Mouse (Mus musculus) embryonic facial prominence, embryonic 15.5 days (tissue): ENCODE measurements around the gene Brca2. TPM values are rescaled to one million over a fixed set of nuclear protein-coding genes. Genes with fewer than 3 reads are reported as not detected.

Experiments
- ATAC-seq: fragments of 200-750 bp; cut with Nextera tagmentation; 2 replicates; pipeline ENCODE4 v1.8.0; 2017; ENCODE audit warnings: low read depth, moderate TSS enrichment; ENCODE audit not compliant: insufficient number of reproducible peaks, low FRiP score, low TSS enrichment
- H3K27ac ChIP-seq: fragments of 300-500 bp; sonication (generic); replicated peaks from 2 replicates; pipeline ENCODE4 v1.5.1; 2015; ENCODE audit warnings: mild to moderate bottlenecking, inconsistent platforms
- H3K27me3 ChIP-seq: fragments of 300-500 bp; sonication (generic); 2 replicates; pipeline ENCODE4 v1.6.1; 2015; ENCODE audit warnings: inconsistent platforms
- H3K36me3 ChIP-seq: fragments of 300-500 bp; sonication (generic); 2 replicates; pipeline ENCODE4 v1.6.1; 2015; ENCODE audit warnings: mild to moderate bottlenecking, inconsistent platforms
- H3K4me1 ChIP-seq: fragments of 300-500 bp; sonication (generic); 2 replicates; pipeline ENCODE4 v1.6.1; 2015; ENCODE audit warnings: inconsistent platforms
- H3K4me2 ChIP-seq: fragments of 300-500 bp; sonication (generic); replicated peaks from 2 replicates; pipeline ENCODE4 v1.6.1; 2015; ENCODE audit warnings: mild to moderate bottlenecking, inconsistent platforms
- H3K4me3 ChIP-seq: fragments of 300-500 bp; sonication (generic); replicated peaks from 2 replicates; pipeline ENCODE4 v1.5.1; 2015; ENCODE audit warnings: mild to moderate bottlenecking, inconsistent platforms
- H3K9ac ChIP-seq: fragments of 300-500 bp; sonication (generic); 2 replicates; pipeline ENCODE4 v1.6.1; 2015; ENCODE audit warnings: inconsistent platforms
- H3K9me3 ChIP-seq: fragments of 300-500 bp; sonication (generic); replicated peaks from 2 replicates; pipeline ENCODE4 v1.6.1; 2016; ENCODE audit warnings: inconsistent platforms
- WGBS: fragments of 180-500 bp; shearing (Covaris S2); methylation state at CpG from one replicate; pipeline ENCODE4 v1.1.7; 2015; 5-methylcytosine and 5-hydroxymethylcytosine counted together
- polyA plus RNA-seq: library from polyadenylated mRNA; unstranded; fragments of >200 nt; fragmentation: Nextera tagmentation; extraction: Ambion mirVana; gene quantifications from 2 replicates; pipeline ENCODE4 v1.2.1, GENCODE M21; 2015

Brca2 gene
- polyA plus RNA-seq, 1 experiment from 2014 or later = 20.3 TPM

GRCm38 (mm10) chr5:150566226-150566625, 43.8 kb downstream of the Brca2 start:
- Histone ChIP-seq H3K27me3 (no peaks in the 10 kb centered on the region), H3K9me3 (no peaks in the 10 kb centered on the region), H3K27ac (no peak overlapping the region), H3K4me3 (no peak overlapping the region), H3K9ac (no peak overlapping the region), H3K36me3 (peaks cover 34% of the 10 kb centered on the region; the same call in 1 of the 2 replicates), H3K4me1 (no peaks in the 10 kb centered on the region), H3K4me2 (no peak overlapping the region)
- 70% methylated on average over 3 of the region's 3 CpGs for WGBS
- no peak for ATAC-seq

- no peak overlapping the region for H3K27ac ChIP-seq
- H3K9ac ChIP-seq = no peak overlapping the region
- no peaks in the 10 kb centered on the region for H3K4me1 ChIP-seq
- no peak overlapping the region for H3K4me2 ChIP-seq
- no peak overlapping the region for H3K4me3 ChIP-seq
- no peaks in the 10 kb centered on the region for H3K9me3 ChIP-seq
- ATAC-seq = no peak
- WGBS = 92% methylated on average over 5 of the region's 5 CpGs
- H3K36me3 ChIP-seq = peaks cover 34% of the 10 kb centered on the region; the same call in 1 of the 2 replicates
- no peaks in the 10 kb centered on the region for H3K27me3 ChIP-seq
Measured at GRCm38 (mm10) chr5:150566971-150567370, 44.5 kb downstream of the Brca2 start.

DNA sequence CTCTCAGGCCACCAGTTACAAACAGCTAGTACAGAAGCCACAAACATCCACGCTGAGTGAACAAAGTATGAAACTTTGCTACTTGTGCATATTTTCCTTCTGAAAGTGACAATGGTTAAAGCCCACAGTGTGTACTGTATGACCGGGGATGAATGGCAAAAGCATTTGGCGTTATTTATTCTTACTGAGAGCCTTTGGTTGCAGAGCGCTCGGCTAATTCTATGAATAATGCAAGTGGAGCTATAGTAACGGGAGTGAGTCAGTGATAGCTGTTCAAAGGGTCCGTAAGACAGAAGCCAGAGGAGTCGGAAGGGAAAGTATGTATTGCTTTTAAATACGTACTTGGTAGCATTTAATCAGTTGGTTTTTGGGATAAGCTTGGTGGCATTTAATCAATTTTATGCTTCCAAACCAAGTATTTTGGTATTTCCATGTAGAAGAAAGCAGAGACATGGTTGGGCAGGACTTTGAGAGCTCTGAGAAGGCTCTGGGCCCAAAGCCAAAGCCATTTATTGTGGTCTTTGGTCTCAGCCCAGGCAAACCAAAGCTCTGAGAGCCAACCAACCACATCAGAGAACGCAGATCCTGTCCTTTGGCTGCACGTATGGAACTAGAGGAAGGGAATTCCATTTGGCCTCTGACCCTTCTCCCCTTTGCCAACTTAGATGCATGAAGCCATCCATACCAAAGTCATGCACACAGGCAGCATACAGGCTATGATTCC, 48.2 kb downstream of the Brca2 start:
- Histone ChIP-seq H3K4me1 (no peaks in the 10 kb centered on the region), H3K9ac (no peak overlapping the region), H3K27me3 (no peaks in the 10 kb centered on the region), H3K4me2 (no peak overlapping the region), H3K36me3 (peaks cover 28% of the 10 kb centered on the region; the same call in 1 of the 2 replicates), H3K9me3 (no peaks in the 10 kb centered on the region), H3K4me3 (no peak overlapping the region), H3K27ac (no peak overlapping the region)
- ATAC-seq = no peak; the same call in 1 of the 2 replicates
- WGBS = 78% methylated on average over 11 of the region's 11 CpGs

DNA sequence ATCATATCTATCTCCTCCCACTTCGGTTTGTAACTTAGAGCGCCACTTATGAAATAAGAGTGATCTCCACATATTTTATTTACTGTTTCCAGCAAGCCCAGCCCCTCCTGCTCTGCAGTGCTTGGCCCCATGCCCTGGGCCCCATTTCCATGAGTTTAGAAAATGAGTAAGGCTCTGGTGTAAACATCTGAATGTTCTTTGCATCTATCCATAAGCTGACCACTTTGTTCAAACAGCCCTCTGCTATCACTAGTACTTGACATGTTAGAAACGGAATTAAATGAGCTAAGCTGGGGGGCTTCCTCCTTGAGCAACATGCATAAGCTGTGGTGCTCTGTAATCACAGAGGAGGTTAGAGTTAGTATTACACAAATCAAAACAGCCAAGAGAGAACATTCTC, 52.0 kb downstream of the Brca2 start:
- WGBS = 70% methylated on average over 3 of the region's 3 CpGs
- no peaks in the 10 kb centered on the region for H3K9me3 ChIP-seq
- H3K4me2 ChIP-seq = no peak overlapping the region
- no peak overlapping the region for H3K4me3 ChIP-seq
- no peak overlapping the region for H3K27ac ChIP-seq
- ATAC-seq = no peak
- H3K27me3 ChIP-seq = no peaks in the 10 kb centered on the region
- no peak overlapping the region for H3K9ac ChIP-seq
- no peaks in the 10 kb centered on the region for H3K4me1 ChIP-seq
- H3K36me3 ChIP-seq = peaks cover 9% of the 10 kb centered on the region; the same call in 1 of the 2 replicates

GRCm38 (mm10) chr5:150574885-150575284, 52.5 kb downstream of the Brca2 start:
- Histone ChIP-seq H3K36me3 (peaks cover 6% of the 10 kb centered on the region; the same call in 1 of the 2 replicates), H3K4me2 (no peak overlapping the region), H3K4me1 (no peaks in the 10 kb centered on the region), H3K9ac (no peak overlapping the region), H3K27me3 (no peaks in the 10 kb centered on the region), H3K9me3 (no peaks in the 10 kb centered on the region), H3K4me3 (no peak overlapping the region), H3K27ac (no peak overlapping the region)
- WGBS = 66% methylated on average over 5 of the region's 5 CpGs
- ATAC-seq = no peak

DNA sequence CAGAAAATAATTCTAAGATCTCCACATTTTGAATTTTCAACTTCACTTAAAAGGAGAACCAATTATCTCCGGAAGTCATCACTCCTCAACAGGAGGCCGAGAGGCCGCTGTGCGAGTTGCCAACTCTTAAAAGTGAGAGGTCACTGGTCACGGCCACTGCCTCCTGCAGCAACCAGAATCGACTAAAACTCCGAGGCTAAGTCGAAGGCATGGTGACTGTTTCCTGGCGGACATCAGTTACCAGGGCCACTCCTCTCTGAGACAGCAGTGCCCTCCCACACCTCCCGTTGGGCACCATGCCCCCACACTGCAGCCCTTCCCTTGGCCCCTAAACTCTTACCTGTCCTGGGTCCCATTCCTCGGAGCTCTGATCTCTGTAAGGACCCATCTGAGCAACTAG, 54.4 kb downstream of the Brca2 start:
- 84% methylated on average over 11 of the region's 11 CpGs for WGBS
- ATAC-seq = no peak
- Histone ChIP-seq H3K4me3 (no peak overlapping the region), H3K4me1 (no peaks in the 10 kb centered on the region), H3K9ac (no peak overlapping the region), H3K4me2 (no peak overlapping the region), H3K27ac (no peak overlapping the region), H3K27me3 (no peaks in the 10 kb centered on the region), H3K9me3 (no peaks in the 10 kb centered on the region), H3K36me3 (no peaks in the 10 kb centered on the region)

GRCm38 (mm10) chr5:150578613-150579171, 56.3 kb downstream of the Brca2 start:
- no peaks in the 10 kb centered on the region for H3K4me1 ChIP-seq
- H3K36me3 ChIP-seq = no peaks in the 10 kb centered on the region
- no peak overlapping the region for H3K4me3 ChIP-seq
- ATAC-seq = no peak
- H3K27ac ChIP-seq = no peak overlapping the region
- H3K9me3 ChIP-seq = no peaks in the 10 kb centered on the region
- H3K4me2 ChIP-seq = no peak overlapping the region
- no peaks in the 10 kb centered on the region for H3K27me3 ChIP-seq
- H3K9ac ChIP-seq = no peak overlapping the region
- WGBS = 46% methylated on average over 6 of the region's 6 CpGs

DNA sequence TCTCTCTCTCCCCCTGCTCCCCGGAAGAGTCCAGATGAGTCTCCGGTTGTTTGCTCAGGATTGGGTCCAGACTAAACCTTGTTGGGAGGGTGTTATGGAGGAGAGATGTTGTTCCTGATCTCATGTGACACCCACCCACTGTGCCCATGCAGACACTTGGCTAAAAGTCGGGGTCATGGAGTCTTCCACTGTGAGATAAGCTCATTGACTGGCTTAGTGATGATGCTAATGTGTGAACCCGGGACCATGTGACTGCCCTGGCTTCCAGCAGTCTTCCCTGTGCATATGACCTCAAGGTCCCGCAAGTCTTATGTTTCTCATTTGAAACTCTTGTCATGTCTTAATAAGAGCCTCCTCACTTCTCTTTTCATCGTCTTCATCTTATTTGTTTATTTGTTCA, 58.8 kb downstream of the Brca2 start:
- Histone ChIP-seq H3K9me3 (no peaks in the 10 kb centered on the region), H3K36me3 (no peaks in the 10 kb centered on the region), H3K4me2 (no peak overlapping the region), H3K27me3 (no peaks in the 10 kb centered on the region), H3K27ac (no peak overlapping the region), H3K4me1 (no peaks in the 10 kb centered on the region), H3K4me3 (no peak overlapping the region), H3K9ac (no peak overlapping the region)
- 70% methylated on average over 6 of the region's 6 CpGs for WGBS
- no peak for ATAC-seq

GRCm38 (mm10) chr5:150583181-150583580, 60.8 kb downstream of the Brca2 start:
- 84% methylated on average over 5 of the region's 5 CpGs for WGBS
- H3K9me3 ChIP-seq = no peaks in the 10 kb centered on the region

GRCm38 (mm10) chr5:150583622-150584336, 61.3 kb downstream of the Brca2 start:
- no peak for ATAC-seq

More at GRCm38 (mm10) chr5:150583181-150583580, 60.8 kb downstream of the Brca2 start:
- H3K27ac ChIP-seq = no peak overlapping the region
- H3K9ac ChIP-seq = no peak overlapping the region
- H3K4me1 ChIP-seq = no peaks in the 10 kb centered on the region
- no peak for ATAC-seq
- no peak overlapping the region for H3K4me2 ChIP-seq
- no peak overlapping the region for H3K4me3 ChIP-seq
- no peaks in the 10 kb centered on the region for H3K36me3 ChIP-seq
- H3K27me3 ChIP-seq = no peaks in the 10 kb centered on the region

DNA sequence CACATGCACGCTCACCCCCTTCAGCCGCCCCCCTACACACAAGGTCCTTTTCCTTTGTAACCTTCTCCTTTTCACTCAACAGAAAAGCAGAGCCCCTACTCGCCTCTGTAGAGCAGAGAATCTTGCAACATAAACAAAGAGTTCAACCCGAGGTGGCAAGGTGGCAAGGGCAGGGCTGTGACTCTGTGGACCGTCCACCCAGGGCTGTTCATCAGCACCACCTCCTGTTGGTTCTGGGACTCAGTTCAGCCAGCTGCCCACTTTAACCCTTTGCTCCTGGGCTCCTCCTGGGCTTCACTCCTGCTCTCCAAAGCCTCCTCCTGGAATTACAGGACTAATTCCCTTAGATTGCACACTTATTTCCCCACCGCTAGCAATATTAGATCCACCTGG, 61.9 kb downstream of the Brca2 start:
- no peak overlapping the region for H3K9ac ChIP-seq
- ATAC-seq = no peak

More at GRCm38 (mm10) chr5:150583622-150584336, 61.3 kb downstream of the Brca2 start:
- no peaks in the 10 kb centered on the region for H3K9me3 ChIP-seq
- H3K27ac ChIP-seq = no peak overlapping the region
- 61% methylated on average over 5 of the region's 5 CpGs for WGBS
- H3K36me3 ChIP-seq = no peaks in the 10 kb centered on the region
- H3K9ac ChIP-seq = no peak overlapping the region
- H3K27me3 ChIP-seq = no peaks in the 10 kb centered on the region
- H3K4me3 ChIP-seq = no peak overlapping the region
- no peaks in the 10 kb centered on the region for H3K4me1 ChIP-seq
- H3K4me2 ChIP-seq = no peak overlapping the region

More for the DNA sequence above, 61.9 kb downstream of the Brca2 start:
- H3K4me3 ChIP-seq = no peak overlapping the region
- no peak overlapping the region for H3K4me2 ChIP-seq
- no peaks in the 10 kb centered on the region for H3K36me3 ChIP-seq
- H3K27me3 ChIP-seq = no peaks in the 10 kb centered on the region
- H3K9me3 ChIP-seq = no peaks in the 10 kb centered on the region
- H3K4me1 ChIP-seq = no peaks in the 10 kb centered on the region
- H3K27ac ChIP-seq = no peak overlapping the region
- 44% methylated on average over 6 of the region's 6 CpGs for WGBS
